Mouse (Mus musculus): Measurements from ENCODE around the gene Col1a1.

The Col1a1 gene

DNA sequence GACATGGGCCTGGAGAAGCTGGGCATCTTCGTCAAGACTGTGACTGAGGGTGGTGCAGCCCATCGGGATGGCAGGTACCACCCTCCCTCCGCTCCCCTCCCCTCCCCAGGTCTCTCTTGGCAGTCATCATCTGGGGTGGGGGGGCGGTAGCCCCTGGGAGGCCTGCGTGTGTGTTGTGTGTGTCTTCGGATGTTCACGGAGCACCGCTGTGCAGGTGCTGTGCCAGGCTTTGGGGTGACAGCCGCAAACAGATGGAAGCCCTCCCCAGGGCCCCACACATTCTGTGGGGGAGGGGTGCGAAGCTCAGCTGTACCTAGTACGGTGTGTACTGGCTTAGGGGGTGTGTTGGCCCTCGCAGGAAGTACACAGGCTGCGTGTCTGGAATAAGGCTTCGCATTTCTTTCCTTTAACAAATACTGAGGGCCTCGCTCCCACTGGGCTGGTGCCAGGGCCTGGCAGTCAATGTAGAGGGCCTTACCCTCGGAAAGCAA is 62.1 kb downstream of the Col1a1 start:
- peak; percentile 90 to 98 for DNase-seq

DNA sequence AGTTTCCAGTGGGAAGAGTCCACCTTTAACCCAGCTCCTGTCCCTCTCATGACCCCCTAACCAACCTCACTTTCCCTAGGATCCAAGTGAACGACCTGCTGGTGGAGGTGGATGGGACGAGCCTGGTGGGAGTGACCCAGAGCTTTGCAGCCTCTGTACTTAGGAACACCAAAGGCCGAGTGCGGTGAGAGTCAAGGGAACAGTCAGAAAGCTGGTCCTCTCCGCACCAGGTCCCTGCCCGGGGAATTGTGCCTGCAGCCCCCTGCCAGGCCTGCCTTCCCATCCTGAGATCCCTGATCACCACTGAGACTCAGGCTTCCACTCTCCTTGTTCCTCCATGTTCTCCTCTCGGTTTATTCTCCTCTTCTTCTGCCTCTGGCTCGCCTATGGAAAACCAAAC is 64.1 kb downstream of the Col1a1 start:
- DNase-seq = peak in 1 of 2 experiments; percentile 48

- peak; percentile 73 to 85 for DNase-seq
Observed at GRCm38 (mm10) chr11:95000548-95000947, 64.5 kb downstream of the Col1a1 start.

- peak; percentile 74 to 76 for DNase-seq
Observed at GRCm38 (mm10) chr11:95001058-95001457, 65.0 kb downstream of the Col1a1 start.

DNA sequence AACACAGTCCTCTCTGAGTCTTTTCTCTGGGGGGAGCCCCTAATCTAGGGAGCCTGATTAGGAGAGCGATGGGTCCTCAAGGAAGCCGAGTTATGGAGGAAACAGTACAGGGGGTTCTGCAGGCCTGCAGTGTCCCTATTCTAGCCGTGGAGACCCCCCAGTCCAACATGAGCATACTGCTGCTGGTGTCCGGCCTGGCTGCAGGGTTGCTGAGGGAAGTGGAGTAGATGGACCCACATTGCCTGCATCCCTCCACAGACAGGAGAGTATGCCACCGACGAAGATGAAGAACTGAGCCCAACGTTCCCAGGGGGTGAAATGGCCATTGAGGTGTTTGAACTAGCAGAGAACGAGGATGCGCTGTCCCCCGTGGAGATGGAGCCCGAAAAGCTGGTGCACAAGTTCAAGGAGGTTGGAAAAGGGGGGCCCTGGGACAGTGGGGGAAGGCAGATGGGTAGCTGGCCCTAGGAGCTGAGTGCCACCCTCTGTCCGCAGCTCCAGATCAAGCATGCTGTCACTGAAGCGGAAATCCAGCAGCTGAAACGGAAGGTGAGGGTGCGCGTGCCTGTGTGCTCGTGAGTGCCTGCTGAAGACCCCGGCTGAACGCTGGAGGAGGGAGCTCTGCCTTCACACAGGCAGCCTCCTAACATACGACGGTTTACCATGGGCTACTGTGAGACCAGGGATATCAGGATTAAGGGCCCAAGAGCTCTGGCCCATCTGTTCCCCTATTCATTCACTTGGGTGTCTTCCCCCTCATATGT is 65.7 kb downstream of the Col1a1 start:
- peak in 1 of 2 experiments; percentile 34 for DNase-seq
